Mouse (Mus musculus) lung, embryonic 14.5 days (tissue): ENCODE measurements around the gene Ptges2. TPM values are rescaled to one million over a fixed set of nuclear protein-coding genes. Genes with fewer than 3 reads are reported as not detected.

Experiments
- ATAC-seq: fragments of 200-750 bp; cut with Nextera tagmentation; 2 replicates; pipeline ENCODE4 v1.8.0; 2017; ENCODE audit warnings: mild to moderate bottlenecking, moderate TSS enrichment, moderate library complexity; ENCODE audit not compliant: insufficient read depth
- DNase-seq: peaks from one replicate; pipeline ENCODE4 v3.0.0-alpha.2; 2015
- H3K27ac ChIP-seq: fragments of 300-500 bp; sonication (generic); 2 replicates; pipeline ENCODE4 v1.5.1; 2014; ENCODE audit warnings: low read depth, mild to moderate bottlenecking, moderate library complexity
- H3K27me3 ChIP-seq: fragments of 300-500 bp; sonication (generic); 2 replicates; pipeline ENCODE4 v1.6.1; 2014; ENCODE audit warnings: low read length, control low read depth; ENCODE audit not compliant: insufficient read depth
- H3K36me3 ChIP-seq: fragments of 300-500 bp; sonication (generic); 2 replicates; pipeline ENCODE4 v1.6.1; 2014; ENCODE audit warnings: control low read depth; ENCODE audit not compliant: insufficient read depth
- H3K4me1 ChIP-seq: fragments of 300-500 bp; sonication (generic); 2 replicates; pipeline ENCODE4 v1.6.1; 2014; ENCODE audit warnings: antibody characterized with exemption, control low read depth; ENCODE audit not compliant: insufficient read depth
- H3K4me2 ChIP-seq: fragments of 300-500 bp; sonication (generic); 2 replicates; pipeline ENCODE4 v1.6.1; 2014; ENCODE audit warnings: mild to moderate bottlenecking
- H3K4me3 ChIP-seq: fragments of 300-500 bp; sonication (generic); 2 replicates; pipeline ENCODE4 v1.5.1; 2014; ENCODE audit warnings: low read depth, low read length
- H3K9ac ChIP-seq: fragments of 300-500 bp; sonication (generic); 2 replicates; pipeline ENCODE4 v1.6.1; 2014
- H3K9me3 ChIP-seq: fragments of 300-500 bp; sonication (generic); 2 replicates; pipeline ENCODE4 v1.6.1; 2016; ENCODE audit warnings: low read depth, low read length, control low read depth
- CTCF ChIP-seq: IDR thresholded peaks from 2 replicates; pipeline ENCODE4 v1.5.1; 2016; ENCODE audit warnings: antibody characterized with exemption, low read depth
- WGBS: fragments of 180-500 bp; shearing (Covaris S2); extraction: QIAGEN DNeasy Blood & Tissue Kit; methylation state at CpG from one replicate; pipeline ENCODE4 v1.1.7; 2014; 5-methylcytosine and 5-hydroxymethylcytosine counted together
- polyA plus RNA-seq: library from polyadenylated mRNA; unstranded; fragments of >200 nt; fragmentation: Nextera tagmentation; extraction: Ambion mirVana; gene quantifications from 2 replicates; pipeline ENCODE4 v1.2.1, GENCODE M21; 2014

Ptges2 gene
- polyA plus RNA-seq, 1 experiment from 2014 or later: 28.2 TPM

DNA sequence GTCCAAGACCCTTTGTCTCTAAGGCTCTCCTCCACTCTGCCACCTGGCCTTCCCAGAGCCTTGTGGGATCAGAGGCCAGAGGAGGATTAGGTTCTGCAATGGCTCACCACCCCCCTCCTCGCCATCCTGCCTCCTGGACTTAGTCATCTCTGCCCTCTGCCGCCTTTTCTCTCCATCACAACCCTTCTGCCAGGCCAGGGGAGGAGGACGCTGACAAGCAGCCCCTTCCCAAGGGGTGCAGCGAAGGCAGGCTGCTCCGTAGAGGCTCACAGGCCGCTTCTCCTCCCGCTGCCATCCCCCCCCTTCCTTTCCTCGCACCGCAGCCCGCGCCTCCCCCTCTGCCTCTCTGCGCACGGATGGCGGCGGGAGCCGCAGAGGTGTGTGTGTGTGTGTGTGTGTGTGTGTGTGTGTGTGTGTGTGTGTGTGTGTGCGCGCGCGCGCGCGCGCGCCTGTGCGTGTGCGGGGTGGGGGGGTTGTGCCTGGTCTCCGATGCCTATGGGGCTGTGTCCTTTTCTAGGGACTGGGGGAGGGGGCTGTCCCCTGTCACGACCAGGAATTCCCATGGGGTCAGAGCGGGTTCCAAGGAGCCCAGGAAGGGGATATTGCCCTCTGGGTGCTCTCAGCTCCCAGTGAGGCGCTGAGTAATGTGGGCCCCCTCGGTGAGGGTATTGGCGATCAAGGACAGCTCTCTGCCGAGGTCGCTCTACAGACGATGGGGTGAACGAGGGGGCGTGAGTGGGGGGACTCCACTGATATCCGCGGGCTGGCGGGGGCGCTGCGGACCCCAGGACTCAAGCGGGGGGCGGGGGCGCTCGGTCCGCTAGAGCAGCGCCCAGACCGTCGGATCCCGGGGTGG lies 43.3 kb upstream of the Ptges2 start, which contains the start of gene Ciz1:
Gene Ciz1, plus strand, starts transcription at position 177 of the 856 bp plus-strand sequence.
- TF ChIP-seq CTCF: no peak
- DNase-seq (peak; percentile 49), ATAC-seq (peak; percentile 61)
- WGBS: under 1% methylated on average over 34 of the region's 52 CpGs
- no peaks in the 10 kb centered on the region for H3K27me3 ChIP-seq
- peak within 1 kb of the TSS; percentile 97 for H3K4me2 ChIP-seq
- peak within 1 kb of the TSS; percentile 62 for H3K4me3 ChIP-seq
- no peaks in the 10 kb centered on the region for H3K36me3 ChIP-seq
- H3K9me3 ChIP-seq: no peaks in the 10 kb centered on the region
- H3K9ac ChIP-seq: peak within 1 kb of the TSS; percentile 73
- no peaks in the 10 kb centered on the region for H3K4me1 ChIP-seq
- H3K27ac ChIP-seq: peak within 1 kb of the TSS; percentile 52

GRCm38 (mm10) chr2:32353007-32353542 lies 42.6 kb upstream of the Ptges2 start, which contains the start of gene Dnm1:
Gene Dnm1, minus strand, starts transcription at chr2:32353338.
- Histone ChIP-seq H3K9me3 (no peaks in the 10 kb centered on the region), H3K9ac (peak within 1 kb of the TSS; percentile 73), H3K4me1 (no peaks in the 10 kb centered on the region), H3K36me3 (no peaks in the 10 kb centered on the region), H3K27ac (peak within 1 kb of the TSS; percentile 52), H3K27me3 (no peaks in the 10 kb centered on the region), H3K4me2 (peak within 1 kb of the TSS; percentile 97), H3K4me3 (peak within 1 kb of the TSS; percentile 62)
- ATAC-seq (peak; percentile 77), DNase-seq (peak; percentile 97)
- WGBS: under 1% methylated on average over 63 of the region's 63 CpGs
- TF ChIP-seq CTCF: peak; percentile 88

- no peaks in the 10 kb centered on the region for H3K36me3 ChIP-seq
- 35% methylated on average over 6 of the region's 6 CpGs for WGBS
- H3K4me1 ChIP-seq: no peaks in the 10 kb centered on the region
- DNase-seq: no peak
- no peak overlapping the region for H3K9ac ChIP-seq
- H3K4me2 ChIP-seq: peak overlapping the region; percentile 97; the same call in 1 of the 2 replicates
- no peaks in the 10 kb centered on the region for H3K27me3 ChIP-seq
- TF ChIP-seq CTCF: no peak
- H3K27ac ChIP-seq: no peak overlapping the region
- H3K4me3 ChIP-seq: 0 out of 2 replicates have a peak overlapping the region, but pooled peaks have one; percentile 62
- no peak for ATAC-seq
- H3K9me3 ChIP-seq: no peaks in the 10 kb centered on the region
Measured at GRCm38 (mm10) chr2:32353836-32354235, 41.9 kb upstream of the Ptges2 start.

DNA sequence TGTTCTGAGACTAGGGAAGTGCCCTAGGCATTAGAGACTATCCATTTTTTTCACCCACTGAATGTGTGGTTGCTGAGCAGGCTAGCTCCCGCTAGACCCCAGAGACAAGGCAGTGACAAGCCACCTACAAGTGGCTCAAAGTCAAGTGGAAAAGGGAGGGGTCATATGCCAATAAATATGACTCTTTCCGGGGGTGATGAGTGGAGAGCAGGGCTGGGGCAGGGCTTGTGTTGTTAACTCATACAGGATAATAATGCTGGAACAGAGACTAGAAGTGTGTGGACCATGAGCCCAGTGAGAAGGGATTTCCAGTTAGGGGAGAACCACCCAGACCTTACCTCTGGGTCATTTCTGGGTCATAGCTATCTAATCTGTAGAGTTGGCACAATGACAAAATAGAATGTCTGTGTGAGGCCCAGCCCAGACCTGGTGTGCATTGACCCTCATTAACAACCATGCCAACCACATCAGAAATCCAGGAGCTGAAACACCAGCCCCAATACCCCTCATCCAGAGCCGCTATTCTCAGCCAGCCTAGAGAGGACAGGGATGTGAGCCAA lies 41.3 kb upstream of the Ptges2 start:
- WGBS: 75% methylated on average over 3 of the region's 3 CpGs
- no peak overlapping the region for H3K27ac ChIP-seq
- no peak overlapping the region for H3K4me2 ChIP-seq
- DNase-seq: no peak
- no peak overlapping the region for H3K9ac ChIP-seq
- H3K27me3 ChIP-seq: no peaks in the 10 kb centered on the region
- no peaks in the 10 kb centered on the region for H3K9me3 ChIP-seq
- H3K4me3 ChIP-seq: no peak overlapping the region
- H3K4me1 ChIP-seq: no peaks in the 10 kb centered on the region
- no peak for TF ChIP-seq CTCF
- H3K36me3 ChIP-seq: no peaks in the 10 kb centered on the region
- no peak for ATAC-seq

DNA sequence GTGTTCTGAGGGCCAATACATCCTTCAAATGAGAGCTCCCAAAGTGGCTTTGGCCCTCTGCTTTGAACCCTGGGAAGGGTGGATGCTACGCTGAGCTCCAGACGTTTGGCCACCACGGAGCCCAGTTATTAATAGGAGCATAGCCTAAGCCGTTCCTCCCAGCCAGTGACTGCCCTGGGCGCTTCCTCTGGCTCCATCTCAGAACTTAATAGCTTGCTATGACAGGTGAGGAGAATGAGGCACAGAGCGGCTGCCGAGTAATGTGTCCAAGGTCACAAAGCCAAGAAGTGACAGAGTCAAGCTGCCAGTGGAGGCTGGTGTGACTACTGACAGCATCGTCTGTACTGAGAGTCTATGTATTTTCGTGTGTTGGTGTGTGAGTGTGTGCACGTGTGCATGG lies 39.5 kb upstream of the Ptges2 start:
- Histone ChIP-seq H3K9me3 (no peaks in the 10 kb centered on the region), H3K4me1 (peaks cover 3% of the 10 kb centered on the region), H3K27ac (no peak overlapping the region), H3K4me3 (no peak overlapping the region), H3K36me3 (no peaks in the 10 kb centered on the region), H3K4me2 (no peak overlapping the region), H3K27me3 (no peaks in the 10 kb centered on the region), H3K9ac (no peak overlapping the region)
- whole genome bisulfite sequencing: 46% methylated on average over 10 of the region's 10 CpGs
- ATAC-seq (no peak), DNase-seq (no peak)
- TF ChIP-seq CTCF: no peak

- Histone ChIP-seq H3K36me3 (no peaks in the 10 kb centered on the region), H3K9ac (no peak overlapping the region), H3K27ac (no peak overlapping the region), H3K27me3 (peaks cover 6% of the 10 kb centered on the region), H3K4me2 (no peak overlapping the region), H3K4me1 (peaks cover 8% of the 10 kb centered on the region), H3K4me3 (no peak overlapping the region), H3K9me3 (no peaks in the 10 kb centered on the region)
- TF ChIP-seq CTCF: no peak
- DNase-seq (no peak), ATAC-seq (no peak)
- 68% methylated on average over 3 of the region's 3 CpGs for WGBS
Measured at GRCm38 (mm10) chr2:32357710-32358109, 38.0 kb upstream of the Ptges2 start.

GRCm38 (mm10) chr2:32358381-32358780 lies 37.3 kb upstream of the Ptges2 start:
- Histone ChIP-seq H3K4me3 (no peak overlapping the region), H3K27ac (no peak overlapping the region), H3K4me2 (no peak overlapping the region), H3K36me3 (no peaks in the 10 kb centered on the region), H3K4me1 (peaks cover 8% of the 10 kb centered on the region), H3K9ac (no peak overlapping the region; the same call in 1 of the 2 replicates), H3K27me3 (peaks cover 6% of the 10 kb centered on the region), H3K9me3 (no peaks in the 10 kb centered on the region)
- DNase-seq (no peak), ATAC-seq (no peak)
- WGBS: 45% methylated on average over 10 of the region's 10 CpGs
- TF ChIP-seq CTCF: no peak
